ENCODE assay signal across 9 mouse cellular contexts in the genomic region with DNA sequence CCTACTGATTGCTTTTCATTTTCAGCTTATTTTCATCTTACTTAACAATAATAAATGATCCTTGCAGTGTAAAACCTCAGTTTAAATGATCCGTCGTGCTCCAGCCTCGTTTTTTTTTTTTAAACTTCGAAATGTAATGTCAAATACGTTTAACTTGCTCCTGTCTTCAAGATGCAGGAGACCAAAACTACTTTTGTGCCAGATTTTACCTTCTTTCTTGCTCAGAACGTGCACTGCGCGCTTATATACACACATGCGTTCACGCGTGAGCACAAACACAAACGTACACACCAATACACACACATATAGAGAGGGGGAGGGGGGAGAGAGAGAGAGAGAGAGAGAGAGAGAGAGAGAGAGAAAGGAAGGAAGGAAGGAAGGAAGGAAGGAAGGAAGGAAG.
A peak's percentile ranks its signal among the peaks of the same experiment; 100 is the strongest.
DNase-seq lines count a peak whose midpoint lies in the region; ATAC-seq and TF ChIP-seq lines count a peak whose summit lies in the region.
"Had no signal": no experiment of that assay in that cellular context is flagged by ENCODE, and none has a peak within 500 bp of the region (broad histone marks: within the 10 kb centered on the region; RNA-seq: fewer than 3 reads in every experiment).

No protein-coding gene starts in this region.

- WGBS in forebrain, embryonic 16.5 days: under 1% methylated on average over 12 of the region's 12 CpGs
- WGBS in midbrain, embryonic 12.5 days: 2% methylated on average over 12 of the region's 12 CpGs
- 1% methylated on average over 12 of the region's 12 CpGs for WGBS in heart, embryonic 10.5 days

- no peaks in the 10 kb centered on the region for H3K9me3 ChIP-seq in forebrain, embryonic 16.5 days (ENCODE audit: control insufficient read depth, low read length)
- no peaks in the 10 kb centered on the region for H3K9me3 ChIP-seq in midbrain, embryonic 12.5 days
- H3K9me3 ChIP-seq in heart, embryonic 10.5 days: no peaks in the 10 kb centered on the region
- H3K9me3 ChIP-seq: embryonic facial prominence, embryonic 12.5 days had no signal

- H3K4me1 ChIP-seq in forebrain, embryonic 16.5 days (replicated peaks; ENCODE audit: control insufficient read depth, insufficient read depth, low read length): peaks cover 8% of the 10 kb centered on the region; the same call in 1 of the 2 replicates
- H3K4me1 ChIP-seq in midbrain, embryonic 12.5 days: peaks cover 4% of the 10 kb centered on the region; the same call in 1 of the 2 replicates
- H3K4me1 ChIP-seq in heart, embryonic 10.5 days: peaks cover 6% of the 10 kb centered on the region

- H3K27ac ChIP-seq in forebrain, embryonic 16.5 days (ENCODE audit: low read length): peak overlapping the region; percentile 100
- peak overlapping the region; percentile 98 for H3K27ac ChIP-seq in midbrain, embryonic 12.5 days (replicated peaks)
- no peak overlapping the region for H3K27ac ChIP-seq in heart, embryonic 10.5 days
- H3K27ac ChIP-seq in gastrocnemius, adult 2 months: no peak overlapping the region
- H3K27ac ChIP-seq: embryonic facial prominence, embryonic 12.5 days had no signal

- DNase-seq in retina, postnatal 1 day: peak; percentile 42
- DNase-seq in retina, embryonic 14.5 days (ENCODE audit: low spot score): no peak
- DNase-seq in heart, embryonic 10.5 days (ENCODE audit: low spot score): no peak
- no peak for DNase-seq in gastrocnemius, adult 2 months
- DNase-seq: thymus, postnatal 14 days had no signal

- H3K9ac ChIP-seq in forebrain, embryonic 16.5 days (replicated peaks; ENCODE audit: low read depth, low read length): peak overlapping the region; percentile 100
- peak overlapping the region; percentile 88 for H3K9ac ChIP-seq in midbrain, embryonic 12.5 days (replicated peaks)
- H3K9ac ChIP-seq: embryonic facial prominence, embryonic 12.5 days had no signal

- peak overlapping the region; percentile 69 for H3K4me3 ChIP-seq in forebrain, embryonic 16.5 days (replicated peaks; ENCODE audit: low read length)
- H3K4me3 ChIP-seq in midbrain, embryonic 12.5 days: peak overlapping the region; percentile 92
- H3K4me3 ChIP-seq in heart, embryonic 10.5 days: no peak overlapping the region
- no peak overlapping the region for H3K4me3 ChIP-seq in gastrocnemius, adult 2 months

- intact Hi-C loops in gastrocnemius, adult 2 months (cut with DNase I): no loop called here

- TF ChIP-seq CTCF in gastrocnemius, adult 2 months (IDR thresholded peaks at IDR 0.05): no peak

- H3K27me3 ChIP-seq in forebrain, embryonic 16.5 days (replicated peaks; ENCODE audit: control insufficient read depth, insufficient read depth, low read length): no peaks in the 10 kb centered on the region
- H3K27me3 ChIP-seq in midbrain, embryonic 12.5 days: peaks cover 38% of the 10 kb centered on the region
- H3K27me3 ChIP-seq in heart, embryonic 10.5 days (ENCODE audit: insufficient read depth, poor library complexity, severe bottlenecking): peaks cover 99% of the 10 kb centered on the region

- ATAC-seq in forebrain, embryonic 16.5 days: no peak
- ATAC-seq in midbrain, embryonic 12.5 days (ENCODE audit: low FRiP score, low read depth): no peak
- no peak for ATAC-seq in inflammation-experienced regulatory T-cells, adult 6 months

- no peaks in the 10 kb centered on the region for H3K36me3 ChIP-seq in forebrain, embryonic 16.5 days (ENCODE audit: control insufficient read depth, insufficient read depth)
- H3K36me3 ChIP-seq in midbrain, embryonic 12.5 days: no peaks in the 10 kb centered on the region
- no peaks in the 10 kb centered on the region for H3K36me3 ChIP-seq in heart, embryonic 10.5 days
- H3K36me3 ChIP-seq: embryonic facial prominence, embryonic 12.5 days had no signal

- H3K4me2 ChIP-seq in forebrain, embryonic 16.5 days (ENCODE audit: low read length): peak overlapping the region; percentile 86
- peak overlapping the region; percentile 68 for H3K4me2 ChIP-seq in midbrain, embryonic 12.5 days (replicated peaks)

Comparison
In these comparisons a context has a peak if more than half of its experiments do, and no peak if none do; other contexts are left out.
1. H3K27ac ChIP-seq: peak in forebrain, embryonic 16.5 days (single experiment) and midbrain, embryonic 12.5 days (single experiment); none in heart, embryonic 10.5 days (single experiment) and gastrocnemius, adult 2 months (single experiment).
2. H3K4me3 ChIP-seq: peak in forebrain, embryonic 16.5 days (single experiment) and midbrain, embryonic 12.5 days (single experiment); none in heart, embryonic 10.5 days (single experiment) and gastrocnemius, adult 2 months (single experiment).